ENCODE assay signal across 8 mouse cellular contexts in the genomic region with DNA sequence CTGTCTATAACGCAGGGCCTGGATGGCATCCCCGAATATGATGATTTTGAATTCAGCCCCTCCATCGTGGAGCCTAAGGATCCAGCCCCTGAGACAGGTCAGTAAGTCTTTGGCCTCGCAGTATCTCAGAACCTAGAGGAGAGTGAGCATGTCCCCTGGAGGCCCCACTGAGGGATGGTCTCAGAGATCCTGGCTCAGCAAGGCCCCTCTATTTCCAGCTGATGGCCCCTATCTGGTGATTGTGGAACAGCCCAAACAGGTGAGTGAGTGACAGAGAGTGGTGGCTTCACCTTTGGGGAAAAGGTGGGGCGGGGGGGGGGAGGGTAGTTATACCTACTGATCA. TPM values are rescaled to one million over a fixed set of nuclear protein-coding genes. Genes with fewer than 3 reads are reported as not detected.
DNase-seq lines count a peak whose midpoint lies in the region; ATAC-seq and TF ChIP-seq lines count a peak whose summit lies in the region.

No protein-coding gene starts in this region.

- no peak for TF ChIP-seq EP300 in lung, postnatal 0 days (IDR thresholded peaks at IDR 0.05)

- no peak for TF ChIP-seq CTCF in lung, postnatal 0 days (IDR thresholded peaks at IDR 0.05)

- peak overlapping the region; percentile 99 for H3K4me2 ChIP-seq in lung, postnatal 0 days (replicated peaks; ENCODE audit: low read depth, low read length)
- H3K4me2 ChIP-seq in intestine, embryonic 15.5 days (replicated peaks): peak overlapping the region; percentile 98
- H3K4me2 ChIP-seq in neural tube, embryonic 14.5 days (ENCODE audit: low read depth, low read length): peak overlapping the region; percentile 88; the same call in 1 of the 2 replicates

- H3K27ac ChIP-seq in lung, postnatal 0 days (ENCODE audit: low read length): peak overlapping the region; percentile 89; the same call in 1 of the 2 replicates
- peak overlapping the region; percentile 41; the same call in 1 of the 2 replicates for H3K27ac ChIP-seq in intestine, embryonic 15.5 days
- no peak overlapping the region for H3K27ac ChIP-seq in neural tube, embryonic 14.5 days (ENCODE audit: low read depth, low read length)

- no peaks in the 10 kb centered on the region for H3K27me3 ChIP-seq in lung, postnatal 0 days (replicated peaks; ENCODE audit: insufficient read depth, low read length)
- no peaks in the 10 kb centered on the region for H3K27me3 ChIP-seq in intestine, embryonic 15.5 days (replicated peaks)
- peaks cover 8% of the 10 kb centered on the region for H3K27me3 ChIP-seq in neural tube, embryonic 14.5 days (ENCODE audit: control insufficient read depth, insufficient read depth, low read length)

- 56% methylated on average over 5 of the region's 5 CpGs for WGBS in lung, postnatal 0 days
- WGBS in intestine, embryonic 15.5 days: 53% methylated on average over 5 of the region's 5 CpGs
- 49% methylated on average over 5 of the region's 5 CpGs for WGBS in neural tube, embryonic 14.5 days

- peak; percentile 12 for DNase-seq in CD4-positive, CD25-positive, alpha-beta regulatory T cell, adult 2 months (ENCODE audit: low read depth, low spot score)
- no peak for DNase-seq in lung, postnatal 0 days (ENCODE audit: low spot score)
- no peak for DNase-seq in lung, postnatal 14 days
- no peak for DNase-seq in adrenal gland, postnatal 14 days
- DNase-seq in embryo, embryonic 9.5 days (ENCODE audit: extremely low spot score): no peak

- peaks cover 6% of the 10 kb centered on the region; the same call in 1 of the 2 replicates for H3K4me1 ChIP-seq in lung, postnatal 0 days (ENCODE audit: insufficient read depth, low read depth, low read length)
- H3K4me1 ChIP-seq in intestine, embryonic 15.5 days (replicated peaks): peaks cover 24% of the 10 kb centered on the region
- peaks cover 17% of the 10 kb centered on the region for H3K4me1 ChIP-seq in neural tube, embryonic 14.5 days (ENCODE audit: control insufficient read depth, insufficient read depth, low read length)

- no peak for ATAC-seq in CD4-positive, CD25-positive, alpha-beta regulatory T cell, adult 4 months
- ATAC-seq in lung, postnatal 0 days: no peak
- ATAC-seq in intestine, embryonic 15.5 days: no peak
- ATAC-seq in neural tube, embryonic 14.5 days (ENCODE audit: low read depth): no peak

- H3K36me3 ChIP-seq in lung, postnatal 0 days (ENCODE audit: insufficient read depth, low read length): peaks cover 15% of the 10 kb centered on the region; the same call in 1 of the 2 replicates
- peaks cover 4% of the 10 kb centered on the region; the same call in 1 of the 2 replicates for H3K36me3 ChIP-seq in intestine, embryonic 15.5 days
- H3K36me3 ChIP-seq in neural tube, embryonic 14.5 days (ENCODE audit: control insufficient read depth, insufficient read depth, low read length): no peaks in the 10 kb centered on the region

- peak overlapping the region; percentile 69 for H3K9ac ChIP-seq in lung, postnatal 0 days (replicated peaks; ENCODE audit: low read depth)
- H3K9ac ChIP-seq in intestine, embryonic 15.5 days: peak overlapping the region; percentile 71
- no peak overlapping the region for H3K9ac ChIP-seq in neural tube, embryonic 14.5 days (replicated peaks; ENCODE audit: low read depth, low read length)

- H3K9me3 ChIP-seq in lung, postnatal 0 days (ENCODE audit: low read length): no peaks in the 10 kb centered on the region
- H3K9me3 ChIP-seq in intestine, embryonic 15.5 days: no peaks in the 10 kb centered on the region
- no peaks in the 10 kb centered on the region for H3K9me3 ChIP-seq in neural tube, embryonic 14.5 days (ENCODE audit: control insufficient read depth, low read length)

- H3K4me3 ChIP-seq in lung, postnatal 0 days (ENCODE audit: low read depth, low read length): peak overlapping the region; percentile 74
- H3K4me3 ChIP-seq in intestine, embryonic 15.5 days (replicated peaks): peak overlapping the region; percentile 68
- H3K4me3 ChIP-seq in neural tube, embryonic 14.5 days (ENCODE audit: low read depth, low read length): peak overlapping the region; percentile 40; the same call in 1 of the 2 replicates

RNA-seq across cellular contexts. Expression of a gene that starts 2.1 kb away (rescaled TPM):
- polyA plus RNA-seq in CD4-positive, CD25-positive, alpha-beta regulatory T cell, adult 4 months (2017; shearing (Covaris generic)): 10 to 100 TPM; 17.3 to 18.8 TPM
- polyA plus RNA-seq in lung, postnatal 0 days (2015; fragmentation: Nextera tagmentation; extraction: Ambion mirVana): 12.5 and 21.1 TPM in 2 replicates
- 10.0 and 10.3 TPM in 2 replicates for polyA plus RNA-seq in intestine, embryonic 15.5 days (2015; fragmentation: Nextera tagmentation; extraction: Ambion mirVana)
- polyA plus RNA-seq in neural tube, embryonic 14.5 days (2014; fragmentation: Nextera tagmentation; extraction: Ambion mirVana): 1.4 and 2.2 TPM in 2 replicates
- total RNA-seq in adrenal gland, postnatal 14 days (2021): 28.3 and 34.1 TPM in 2 replicates

RNA-seq across cellular contexts. Expression of a gene that starts 20.7 kb away (rescaled TPM):
- 1 to 10 TPM; 3.8 to 6.5 TPM for polyA plus RNA-seq in CD4-positive, CD25-positive, alpha-beta regulatory T cell, adult 4 months (2017; shearing (Covaris generic))
- 2.7 and 4.9 TPM in 2 replicates for polyA plus RNA-seq in lung, postnatal 0 days (2015; fragmentation: Nextera tagmentation; extraction: Ambion mirVana)
- polyA plus RNA-seq in intestine, embryonic 15.5 days (2015; fragmentation: Nextera tagmentation; extraction: Ambion mirVana): 34.8 and 36.2 TPM in 2 replicates
- polyA plus RNA-seq in neural tube, embryonic 14.5 days (2014; fragmentation: Nextera tagmentation; extraction: Ambion mirVana): 85.8 and 127 TPM in 2 replicates
- total RNA-seq in adrenal gland, postnatal 14 days (2021): 6.0 and 9.3 TPM in 2 replicates

RNA-seq across cellular contexts. Expression of a gene that starts 21.7 kb away (rescaled TPM):
- 1 to 10 TPM; 5.1 TPM for polyA plus RNA-seq in CD4-positive, CD25-positive, alpha-beta regulatory T cell, adult 4 months (2017; shearing (Covaris generic))
- 12.9 and 13.0 TPM in 2 replicates for polyA plus RNA-seq in lung, postnatal 0 days (2015; fragmentation: Nextera tagmentation; extraction: Ambion mirVana)
- 15.6 and 16.7 TPM in 2 replicates for polyA plus RNA-seq in intestine, embryonic 15.5 days (2015; fragmentation: Nextera tagmentation; extraction: Ambion mirVana)
- polyA plus RNA-seq in neural tube, embryonic 14.5 days (2014; fragmentation: Nextera tagmentation; extraction: Ambion mirVana): 42.5 and 53.1 TPM in 2 replicates
- 8.2 and 8.7 TPM in 2 replicates for total RNA-seq in adrenal gland, postnatal 14 days (2021)

RNA-seq across cellular contexts. Expression of a gene that starts 32.3 kb away (rescaled TPM):
- polyA plus RNA-seq in CD4-positive, CD25-positive, alpha-beta regulatory T cell, adult 4 months (2017; shearing (Covaris generic)): 10 to 100 TPM; 56.3 to 62.6 TPM
- 94.9 and 99.9 TPM in 2 replicates for polyA plus RNA-seq in lung, postnatal 0 days (2015; fragmentation: Nextera tagmentation; extraction: Ambion mirVana)
- 126 and 138 TPM in 2 replicates for polyA plus RNA-seq in intestine, embryonic 15.5 days (2015; fragmentation: Nextera tagmentation; extraction: Ambion mirVana)
- polyA plus RNA-seq in neural tube, embryonic 14.5 days (2014; fragmentation: Nextera tagmentation; extraction: Ambion mirVana): 346 and 359 TPM in 2 replicates
- total RNA-seq in adrenal gland, postnatal 14 days (2021): 71.8 and 77.5 TPM in 2 replicates

RNA-seq across cellular contexts. Expression of a gene that starts 34.7 kb away (rescaled TPM):
- 10 to 100 TPM in 1 of 2 experiments, 1 to 10 TPM in 1; 3.8 to 10.5 TPM for polyA plus RNA-seq in CD4-positive, CD25-positive, alpha-beta regulatory T cell, adult 4 months (2017; shearing (Covaris generic))
- 6.4 and 6.6 TPM in 2 replicates for polyA plus RNA-seq in lung, postnatal 0 days (2015; fragmentation: Nextera tagmentation; extraction: Ambion mirVana)
- 13.5 and 14.2 TPM in 2 replicates for polyA plus RNA-seq in intestine, embryonic 15.5 days (2015; fragmentation: Nextera tagmentation; extraction: Ambion mirVana)
- 10.7 and 12.7 TPM in 2 replicates for polyA plus RNA-seq in neural tube, embryonic 14.5 days (2014; fragmentation: Nextera tagmentation; extraction: Ambion mirVana)
- total RNA-seq in adrenal gland, postnatal 14 days (2021): 5.1 and 5.4 TPM in 2 replicates
